Mouse (Mus musculus): ENCODE results near the gene Mrpl35. TPM values are rescaled to one million over a fixed set of nuclear protein-coding genes. Genes with fewer than 3 reads are reported as not detected.
"Not testable (repeated sequence)": the region's sequence is repeated elsewhere in the genome, so short reads cannot be mapped to it uniquely, and the experiment has no call there.

Mrpl35 gene
- 60.9 and 67.4 TPM in 2 replicates for polyA plus RNA-seq (2016; fragmentation: Nextera tagmentation; extraction: Ambion mirVana)

GRCm38 (mm10) chr6:71826869-71827268 is at the start of gene Mrpl35:
Mrpl35 (minus strand) TSS chr6:71826969.
- Histone ChIP-seq H3K36me3 (no peaks in the 10 kb centered on the region), H3K27ac (replicated peaks) (no peak within 1 kb of the TSS), H3K4me3 (no peak within 1 kb of the TSS), H3K9me3 (replicated peaks) (no peaks in the 10 kb centered on the region), H3K4me1 (peaks cover 17% of the 10 kb centered on the region), H3K27me3 (ENCODE audit: low read depth, poor library complexity, severe bottlenecking) (no peaks in the 10 kb centered on the region)
- WGBS = 57% methylated on average over 1 of the region's 1 CpGs
- no peak for DNase-seq (ENCODE audit: low spot score)

- 96% methylated on average over 9 of the region's 9 CpGs for WGBS
- no peak overlapping the region for H3K27ac ChIP-seq (replicated peaks)
- no peaks in the 10 kb centered on the region for H3K27me3 ChIP-seq (ENCODE audit: low read depth, poor library complexity, severe bottlenecking)
- H3K9me3 ChIP-seq (replicated peaks) = no peaks in the 10 kb centered on the region
- peaks cover 98% of the 10 kb centered on the region for H3K36me3 ChIP-seq
- DNase-seq (ENCODE audit: low spot score) = no peak
- H3K4me1 ChIP-seq = no peaks in the 10 kb centered on the region
- no peak overlapping the region for H3K4me3 ChIP-seq
Measured at GRCm38 (mm10) chr6:71871396-71871795, 44.6 kb upstream of the Mrpl35 start.

GRCm38 (mm10) chr6:71868809-71869208 is 42.0 kb upstream of the Mrpl35 start:
- Histone ChIP-seq H3K9me3 (replicated peaks) (no peaks in the 10 kb centered on the region; the same call in 1 of the 2 replicates), H3K27ac (replicated peaks) (no peak overlapping the region), H3K4me1 (no peaks in the 10 kb centered on the region), H3K36me3 (peaks cover 98% of the 10 kb centered on the region), H3K4me3 (no peak overlapping the region), H3K27me3 (ENCODE audit: low read depth, poor library complexity, severe bottlenecking) (no peaks in the 10 kb centered on the region)
- 86% methylated on average over 1 of the region's 1 CpGs for WGBS
- DNase-seq (ENCODE audit: low spot score) = no peak

GRCm38 (mm10) chr6:71867751-71868150 is 41.0 kb upstream of the Mrpl35 start:
- H3K4me1 ChIP-seq = no peaks in the 10 kb centered on the region
- H3K9me3 ChIP-seq (replicated peaks) = no peaks in the 10 kb centered on the region; the same call in 1 of the 2 replicates
- no peaks in the 10 kb centered on the region for H3K27me3 ChIP-seq (ENCODE audit: low read depth, poor library complexity, severe bottlenecking)
- H3K4me3 ChIP-seq = no peak overlapping the region
- 92% methylated on average over 2 of the region's 2 CpGs for WGBS
- no peak for DNase-seq (ENCODE audit: low spot score)
- no peak overlapping the region for H3K27ac ChIP-seq (replicated peaks)
- H3K36me3 ChIP-seq = peaks cover 98% of the 10 kb centered on the region

- not testable (repeated sequence) for H3K9me3 ChIP-seq (replicated peaks); H3K4me1 ChIP-seq; H3K27ac ChIP-seq (replicated peaks); H3K4me3 ChIP-seq; DNase-seq (ENCODE audit: low spot score); H3K27me3 ChIP-seq (ENCODE audit: low read depth, poor library complexity, severe bottlenecking)
- WGBS = 97% methylated on average over 6 of the region's 6 CpGs
- peaks cover 74% of the 10 kb centered on the region for H3K36me3 ChIP-seq
Measured at GRCm38 (mm10) chr6:71846906-71847305, 20.1 kb upstream of the Mrpl35 start.

GRCm38 (mm10) chr6:71840597-71841290 is 14.0 kb upstream of the Mrpl35 start:
- 91% methylated on average over 1 of the region's 1 CpGs for WGBS
- H3K36me3 ChIP-seq = peaks cover 49% of the 10 kb centered on the region
- no peaks in the 10 kb centered on the region for H3K9me3 ChIP-seq (replicated peaks)
- no peaks in the 10 kb centered on the region for H3K4me1 ChIP-seq
- H3K27ac ChIP-seq (replicated peaks) = no peak overlapping the region
- DNase-seq (ENCODE audit: low spot score) = no peak
- no peak overlapping the region for H3K4me3 ChIP-seq
- H3K27me3 ChIP-seq (ENCODE audit: low read depth, poor library complexity, severe bottlenecking) = no peaks in the 10 kb centered on the region

GRCm38 (mm10) chr6:71839815-71840214 is 13.0 kb upstream of the Mrpl35 start:
- Histone ChIP-seq H3K4me1 (no peaks in the 10 kb centered on the region), H3K36me3 (peaks cover 49% of the 10 kb centered on the region), H3K4me3 (no peak overlapping the region), H3K27ac (replicated peaks) (no peak overlapping the region), H3K27me3 (ENCODE audit: low read depth, poor library complexity, severe bottlenecking) (no peaks in the 10 kb centered on the region), H3K9me3 (replicated peaks) (no peaks in the 10 kb centered on the region)
- DNase-seq (ENCODE audit: low spot score) = no peak

GRCm38 (mm10) chr6:71836811-71837210 is 10.0 kb upstream of the Mrpl35 start:
- Histone ChIP-seq H3K36me3 (peaks cover 52% of the 10 kb centered on the region), H3K4me1 (peaks cover 12% of the 10 kb centered on the region), H3K27me3 (ENCODE audit: low read depth, poor library complexity, severe bottlenecking) (no peaks in the 10 kb centered on the region), H3K9me3 (replicated peaks) (no peaks in the 10 kb centered on the region), H3K4me3 (no peak overlapping the region), H3K27ac (replicated peaks) (no peak overlapping the region)
- 85% methylated on average over 2 of the region's 2 CpGs for WGBS
- no peak for DNase-seq (ENCODE audit: low spot score)

GRCm38 (mm10) chr6:71831581-71831960 is 4.8 kb upstream of the Mrpl35 start:
- peak; percentile 95 for DNase-seq (ENCODE audit: low spot score)
- WGBS = under 1% methylated on average over 21 of the region's 21 CpGs
- H3K4me1 ChIP-seq = peaks cover 17% of the 10 kb centered on the region
- peak overlapping the region; percentile 89 for H3K4me3 ChIP-seq
- H3K9me3 ChIP-seq (replicated peaks) = no peaks in the 10 kb centered on the region
- peak overlapping the region; percentile 95 for H3K27ac ChIP-seq (replicated peaks)
- no peaks in the 10 kb centered on the region for H3K27me3 ChIP-seq (ENCODE audit: low read depth, poor library complexity, severe bottlenecking)
- peaks cover 30% of the 10 kb centered on the region for H3K36me3 ChIP-seq

- under 1% methylated on average over 64 of the region's 64 CpGs for WGBS
- H3K27me3 ChIP-seq (ENCODE audit: low read depth, poor library complexity, severe bottlenecking) = no peaks in the 10 kb centered on the region
- peak within 1 kb of the TSS; percentile 89 for H3K4me3 ChIP-seq
- H3K4me1 ChIP-seq = peaks cover 17% of the 10 kb centered on the region
- peak; percentile 97 for DNase-seq (ENCODE audit: low spot score)
- no peaks in the 10 kb centered on the region for H3K9me3 ChIP-seq (replicated peaks)
- H3K27ac ChIP-seq (replicated peaks) = peak within 1 kb of the TSS; percentile 95
- H3K36me3 ChIP-seq = peaks cover 24% of the 10 kb centered on the region
Measured at GRCm38 (mm10) chr6:71830690-71831580, 4.2 kb upstream of the Mrpl35 start, which contains the start of gene Immt. Immt (plus strand) TSS chr6:71831331.

GRCm38 (mm10) chr6:71829768-71830167 is 3.0 kb upstream of the Mrpl35 start:
- no peak for DNase-seq (ENCODE audit: low spot score)
- Histone ChIP-seq H3K36me3 (peaks cover 12% of the 10 kb centered on the region), H3K4me3 (peak overlapping the region; percentile 89; the same call in 1 of the 2 replicates), H3K9me3 (replicated peaks) (no peaks in the 10 kb centered on the region), H3K4me1 (peaks cover 17% of the 10 kb centered on the region), H3K27ac (replicated peaks) (no peak overlapping the region), H3K27me3 (ENCODE audit: low read depth, poor library complexity, severe bottlenecking) (no peaks in the 10 kb centered on the region)
- 89% methylated on average over 9 of the region's 9 CpGs for WGBS

- H3K9me3 ChIP-seq (replicated peaks) = no peaks in the 10 kb centered on the region
- H3K4me1 ChIP-seq = peaks cover 15% of the 10 kb centered on the region
- H3K36me3 ChIP-seq = no peaks in the 10 kb centered on the region
- H3K27ac ChIP-seq (replicated peaks) = peak overlapping the region; percentile 83
- no peaks in the 10 kb centered on the region for H3K27me3 ChIP-seq (ENCODE audit: low read depth, poor library complexity, severe bottlenecking)
- H3K4me3 ChIP-seq = peak overlapping the region; percentile 75
- WGBS = 36% methylated on average over 3 of the region's 3 CpGs
- DNase-seq (ENCODE audit: low spot score) = no peak
Measured at GRCm38 (mm10) chr6:71823961-71824360, 2.8 kb downstream of the Mrpl35 start.

- Histone ChIP-seq H3K27me3 (ENCODE audit: low read depth, poor library complexity, severe bottlenecking) (no peaks in the 10 kb centered on the region), H3K4me1 (peaks cover 15% of the 10 kb centered on the region), H3K27ac (replicated peaks) (peak overlapping the region; percentile 83), H3K36me3 (peaks cover 3% of the 10 kb centered on the region), H3K9me3 (replicated peaks) (no peaks in the 10 kb centered on the region), H3K4me3 (peak overlapping the region; percentile 75)
- under 1% methylated on average over 19 of the region's 19 CpGs for WGBS
- peak; percentile 90 for DNase-seq (ENCODE audit: low spot score)
Measured at GRCm38 (mm10) chr6:71823488-71823887, 3.3 kb downstream of the Mrpl35 start.
